Mouse (Mus musculus): Measurements from ENCODE around the gene Cmc2. TPM values are rescaled to one million over a fixed set of nuclear protein-coding genes. Genes with fewer than 3 reads are reported as not detected.
A peak's percentile ranks its signal among the peaks of the same experiment; 100 is the strongest.

The Cmc2 gene
- polyA plus RNA-seq, 1 experiment from 2014 or later, result 80.9 TPM

- WGBS, result 0% methylated on average over 33 of the region's 46 CpGs
- H3K4me3 ChIP-seq, result peak within 1 kb of the TSS; percentile 95
- peaks cover 32% of the 10 kb centered on the region for H3K4me1 ChIP-seq
- H3K36me3 ChIP-seq (replicated peaks), result peaks cover 38% of the 10 kb centered on the region
- H3K9me3 ChIP-seq, result no peaks in the 10 kb centered on the region
- no peaks in the 10 kb centered on the region for H3K27me3 ChIP-seq (ENCODE audit: poor library complexity, severe bottlenecking)
- DNase-seq (ENCODE audit: extremely low spot score, low spot score), result peak; percentile 80
- H3K27ac ChIP-seq, result peak within 1 kb of the TSS; percentile 88
These were observed 21.9 kb upstream of the Cmc2 start, which contains the start of gene Atmin for GRCm38 (mm10) chr8:116943161-116943554. Gene Atmin, plus strand, starts transcription at chr8:116943393.

- Histone ChIP-seq H3K9me3 (no peaks in the 10 kb centered on the region), H3K4me3 (peak overlapping the region; percentile 95; the same call in 1 of the 2 replicates), H3K27ac (no peak overlapping the region), H3K36me3 (replicated peaks) (peaks cover 44% of the 10 kb centered on the region), H3K4me1 (peaks cover 32% of the 10 kb centered on the region), H3K27me3 (ENCODE audit: poor library complexity, severe bottlenecking) (no peaks in the 10 kb centered on the region)
- no peak for DNase-seq (ENCODE audit: extremely low spot score, low spot score)
- 86% methylated on average over 12 of the region's 12 CpGs for WGBS
These were observed 21.2 kb upstream of the Cmc2 start for GRCm38 (mm10) chr8:116942284-116943058.

- Histone ChIP-seq H3K9me3 (no peaks in the 10 kb centered on the region), H3K36me3 (replicated peaks) (peaks cover 96% of the 10 kb centered on the region), H3K4me3 (no peak overlapping the region), H3K4me1 (0 out of 2 replicates have a peak, but pooled peaks cover 4% of the 10 kb centered on the region), H3K27me3 (ENCODE audit: poor library complexity, severe bottlenecking) (no peaks in the 10 kb centered on the region), H3K27ac (no peak overlapping the region)
- WGBS, result 68% methylated on average over 6 of the region's 6 CpGs
- no peak for DNase-seq (ENCODE audit: extremely low spot score, low spot score)
These were observed 14.3 kb upstream of the Cmc2 start for GRCm38 (mm10) chr8:116935506-116935905.

- no peaks in the 10 kb centered on the region for H3K27me3 ChIP-seq (ENCODE audit: poor library complexity, severe bottlenecking)
- 97% methylated on average over 4 of the region's 4 CpGs for WGBS
- peaks cover 94% of the 10 kb centered on the region for H3K36me3 ChIP-seq (replicated peaks)
- no peak overlapping the region for H3K4me3 ChIP-seq
- 0 out of 2 replicates have a peak, but pooled peaks cover 4% of the 10 kb centered on the region for H3K4me1 ChIP-seq
- no peaks in the 10 kb centered on the region for H3K9me3 ChIP-seq
- no peak for DNase-seq (ENCODE audit: extremely low spot score, low spot score)
- H3K27ac ChIP-seq, result no peak overlapping the region
These were observed 13.7 kb upstream of the Cmc2 start for GRCm38 (mm10) chr8:116934976-116935375.

- Histone ChIP-seq H3K4me3 (no peak overlapping the region), H3K9me3 (no peaks in the 10 kb centered on the region), H3K27ac (no peak overlapping the region), H3K36me3 (replicated peaks) (peaks cover 98% of the 10 kb centered on the region), H3K27me3 (ENCODE audit: poor library complexity, severe bottlenecking) (no peaks in the 10 kb centered on the region), H3K4me1 (no peaks in the 10 kb centered on the region)
- 92% methylated on average over 5 of the region's 5 CpGs for WGBS
- no peak for DNase-seq (ENCODE audit: extremely low spot score, low spot score)
These were observed 7.3 kb upstream of the Cmc2 start for GRCm38 (mm10) chr8:116928588-116928987.

- Histone ChIP-seq H3K36me3 (replicated peaks) (peaks cover 93% of the 10 kb centered on the region), H3K4me3 (no peak overlapping the region), H3K27ac (no peak overlapping the region), H3K9me3 (no peaks in the 10 kb centered on the region), H3K27me3 (ENCODE audit: poor library complexity, severe bottlenecking) (no peaks in the 10 kb centered on the region), H3K4me1 (peaks cover under 1% of the 10 kb centered on the region; the same call in 1 of the 2 replicates)
- 83% methylated on average over 9 of the region's 9 CpGs for WGBS
- peak; percentile 38 for DNase-seq (ENCODE audit: extremely low spot score, low spot score)
These were observed 6.6 kb upstream of the Cmc2 start for GRCm38 (mm10) chr8:116927880-116928279.

- Histone ChIP-seq H3K27me3 (ENCODE audit: poor library complexity, severe bottlenecking) (no peaks in the 10 kb centered on the region), H3K4me3 (no peak overlapping the region), H3K4me1 (peaks cover 23% of the 10 kb centered on the region), H3K36me3 (replicated peaks) (peaks cover 50% of the 10 kb centered on the region), H3K27ac (no peak overlapping the region), H3K9me3 (no peaks in the 10 kb centered on the region)
- no peak for DNase-seq (ENCODE audit: extremely low spot score, low spot score)
- 95% methylated on average over 8 of the region's 8 CpGs for whole genome bisulfite sequencing
These were observed 2.3 kb upstream of the Cmc2 start for GRCm38 (mm10) chr8:116923526-116923925.

- Histone ChIP-seq H3K9me3 (no peaks in the 10 kb centered on the region), H3K36me3 (replicated peaks) (peaks cover 37% of the 10 kb centered on the region), H3K4me1 (peaks cover 23% of the 10 kb centered on the region), H3K27ac (peak overlapping the region; percentile 95), H3K27me3 (ENCODE audit: poor library complexity, severe bottlenecking) (no peaks in the 10 kb centered on the region), H3K4me3 (peak overlapping the region; percentile 64)
- no peak for DNase-seq (ENCODE audit: extremely low spot score, low spot score)
- WGBS, result 35% methylated on average over 17 of the region's 17 CpGs
These were observed 954 bp upstream of the Cmc2 start for GRCm38 (mm10) chr8:116922060-116922757.

- DNase-seq (ENCODE audit: extremely low spot score, low spot score), result no peak
- H3K4me3 ChIP-seq, result peak overlapping the region; percentile 64
- H3K36me3 ChIP-seq (replicated peaks), result peaks cover 35% of the 10 kb centered on the region
- under 1% methylated on average over 22 of the region's 22 CpGs for WGBS
- no peaks in the 10 kb centered on the region for H3K9me3 ChIP-seq
- H3K27me3 ChIP-seq (ENCODE audit: poor library complexity, severe bottlenecking), result no peaks in the 10 kb centered on the region
- peak overlapping the region; percentile 95 for H3K27ac ChIP-seq
- peaks cover 23% of the 10 kb centered on the region for H3K4me1 ChIP-seq
These were observed 284 bp downstream of the Cmc2 start for GRCm38 (mm10) chr8:116921005-116921336.

GRCm38 (mm10) chr8:116905836-116906235 lies 15.4 kb downstream of the Cmc2 start:
- Histone ChIP-seq H3K4me3 (no peak overlapping the region), H3K27ac (no peak overlapping the region), H3K27me3 (ENCODE audit: poor library complexity, severe bottlenecking) (no peaks in the 10 kb centered on the region), H3K36me3 (replicated peaks) (peaks cover 65% of the 10 kb centered on the region), H3K4me1 (no peaks in the 10 kb centered on the region), H3K9me3 (peaks cover 10% of the 10 kb centered on the region; the same call in 1 of the 2 replicates)
- WGBS, result 89% methylated on average over 4 of the region's 4 CpGs
- no peak for DNase-seq (ENCODE audit: extremely low spot score, low spot score)

- DNase-seq (ENCODE audit: extremely low spot score, low spot score), result no peak
- Histone ChIP-seq H3K4me3 (no peak overlapping the region), H3K27ac (no peak overlapping the region), H3K27me3 (ENCODE audit: poor library complexity, severe bottlenecking) (no peaks in the 10 kb centered on the region), H3K36me3 (replicated peaks) (peaks cover 59% of the 10 kb centered on the region), H3K4me1 (no peaks in the 10 kb centered on the region), H3K9me3 (peaks cover 10% of the 10 kb centered on the region; the same call in 1 of the 2 replicates)
- WGBS, result 85% methylated on average over 4 of the region's 4 CpGs
These were observed 16.0 kb downstream of the Cmc2 start for GRCm38 (mm10) chr8:116905252-116905651.

GRCm38 (mm10) chr8:116904736-116905135 lies 16.5 kb downstream of the Cmc2 start:
- Histone ChIP-seq H3K27ac (no peak overlapping the region), H3K27me3 (ENCODE audit: poor library complexity, severe bottlenecking) (no peaks in the 10 kb centered on the region), H3K9me3 (peaks cover 10% of the 10 kb centered on the region; the same call in 1 of the 2 replicates), H3K36me3 (replicated peaks) (peaks cover 54% of the 10 kb centered on the region), H3K4me1 (no peaks in the 10 kb centered on the region), H3K4me3 (no peak overlapping the region)
- no peak for DNase-seq (ENCODE audit: extremely low spot score, low spot score)
- 96% methylated on average over 4 of the region's 4 CpGs for WGBS

GRCm38 (mm10) chr8:116895521-116895920 lies 25.7 kb downstream of the Cmc2 start:
- peaks cover 8% of the 10 kb centered on the region; the same call in 1 of the 2 replicates for H3K9me3 ChIP-seq
- no peaks in the 10 kb centered on the region for H3K27me3 ChIP-seq (ENCODE audit: poor library complexity, severe bottlenecking)
- no peak overlapping the region for H3K27ac ChIP-seq
- H3K4me1 ChIP-seq, result no peaks in the 10 kb centered on the region
- no peak for DNase-seq (ENCODE audit: extremely low spot score, low spot score)
- no peak overlapping the region for H3K4me3 ChIP-seq
- 95% methylated on average over 6 of the region's 6 CpGs for WGBS
- peaks cover 27% of the 10 kb centered on the region for H3K36me3 ChIP-seq (replicated peaks)

Measured in forebrain, embryonic 10.5 days (tissue).